Mouse (Mus musculus): Measurements from ENCODE around the gene Gm4778. TPM values are rescaled to one million over a fixed set of nuclear protein-coding genes. Genes with fewer than 3 reads are reported as not detected.
A peak's percentile ranks its signal among the peaks of the same experiment; 100 is the strongest.
"Not testable (repeated sequence)": the region's sequence is repeated elsewhere in the genome, so short reads cannot be mapped to it uniquely, and the experiment has no call there.

Gm4778 gene
- total RNA-seq (2021): not detected
- long read RNA-seq, experiment 1: 0 reads
- long read RNA-seq, experiment 2: 0 reads

GRCm38 (mm10) chr3:94263736-94264135 is at the start of gene Gm4778:
Gene Gm4778 (plus strand): TSS chr3:94264036.
- not testable (repeated sequence) for DNase-seq (ENCODE audit: low spot score in 2 of 2)

- peak; percentile 4 to 10 for DNase-seq (ENCODE audit: low spot score in 2 of 2)
These were observed 3.2 kb upstream of the Gm4778 start for GRCm38 (mm10) chr3:94260598-94260997.

- DNase-seq (ENCODE audit: low spot score in 2 of 2): no peak
These were observed 12.2 kb downstream of the Gm4778 start for GRCm38 (mm10) chr3:94275991-94276390.

GRCm38 (mm10) chr3:94305457-94305856 is 41.6 kb downstream of the Gm4778 start:
- no peak for DNase-seq (ENCODE audit: low spot score in 2 of 2)

GRCm38 (mm10) chr3:94306975-94307374 is 43.1 kb downstream of the Gm4778 start:
- no peak for DNase-seq (ENCODE audit: low spot score in 2 of 2)

GRCm38 (mm10) chr3:94309633-94310363 is 46.0 kb downstream of the Gm4778 start, which contains the start of gene Them4:
Gene Them4 (plus strand): TSS chr3:94310089.
- DNase-seq (ENCODE audit: low spot score in 2 of 2): peak; percentile 84 to 92

- DNase-seq (ENCODE audit: low spot score in 2 of 2): no peak
These were observed 46.7 kb downstream of the Gm4778 start for GRCm38 (mm10) chr3:94310491-94310890.

- DNase-seq (ENCODE audit: low spot score in 2 of 2): no peak
These were observed 47.1 kb downstream of the Gm4778 start for GRCm38 (mm10) chr3:94310911-94311310.

GRCm38 (mm10) chr3:94311376-94311775 is 47.5 kb downstream of the Gm4778 start:
- no peak for DNase-seq (ENCODE audit: low spot score in 2 of 2)

Other genes starting within 250 kb of the Gm4778 start
- gene Gm9125, start 209.2 kb upstream of the Gm4778 start, total RNA-seq (2021): not detected
- not detected for gene Gm10697, start 191.4 kb upstream of the Gm4778 start, total RNA-seq (2021)
- not detected for gene Gm10696, start 85.8 kb upstream of the Gm4778 start, total RNA-seq (2021)
- not detected for gene Gm5286, start 67.3 kb upstream of the Gm4778 start, total RNA-seq (2021)
- gene Them4, start 46.1 kb downstream of the Gm4778 start, total RNA-seq (2021): 10 to 100 TPM; 18.5 to 20.1 TPM
- gene Them5, start 78.1 kb downstream of the Gm4778 start, total RNA-seq (2021): not detected
- under 1 TPM in 1 of 2 experiments, not detected in 1; 0.46 TPM for gene C2cd4d, start 98.4 kb downstream of the Gm4778 start, total RNA-seq (2021)
- 1 to 10 TPM; 1.7 to 1.9 TPM for gene Rorc, start 108.8 kb downstream of the Gm4778 start, total RNA-seq (2021)
- under 1 TPM; 0.63 to 0.73 TPM for gene Lingo4, start 134.5 kb downstream of the Gm4778 start, total RNA-seq (2021)
- 10 to 100 TPM; 37.8 to 39.0 TPM for gene Tdrkh, start 149.2 kb downstream of the Gm4778 start, total RNA-seq (2021)
- 10 to 100 TPM; 36.9 to 37.1 TPM for gene Mrpl9, start 179.3 kb downstream of the Gm4778 start, total RNA-seq (2021)
- not detected for gene Oaz3, start 179.9 kb downstream of the Gm4778 start, total RNA-seq (2021)
- gene Celf3, start 214.3 kb downstream of the Gm4778 start, total RNA-seq (2021): 100 to 1,000 TPM; 147 to 160 TPM
- 1 to 10 TPM; 6.4 to 7.8 TPM for gene Riiad1, start 216.3 kb downstream of the Gm4778 start, total RNA-seq (2021)

Data from left cerebral cortex, adult 18-20 months (tissue).